Mouse (Mus musculus): ENCODE data around the gene Trim41. TPM values are rescaled to one million over a fixed set of nuclear protein-coding genes. Genes with fewer than 3 reads are reported as not detected.

Trim41 gene
- total RNA-seq, 2 experiments from 2014 or later: 58.3 to 59.6 TPM

DNA sequence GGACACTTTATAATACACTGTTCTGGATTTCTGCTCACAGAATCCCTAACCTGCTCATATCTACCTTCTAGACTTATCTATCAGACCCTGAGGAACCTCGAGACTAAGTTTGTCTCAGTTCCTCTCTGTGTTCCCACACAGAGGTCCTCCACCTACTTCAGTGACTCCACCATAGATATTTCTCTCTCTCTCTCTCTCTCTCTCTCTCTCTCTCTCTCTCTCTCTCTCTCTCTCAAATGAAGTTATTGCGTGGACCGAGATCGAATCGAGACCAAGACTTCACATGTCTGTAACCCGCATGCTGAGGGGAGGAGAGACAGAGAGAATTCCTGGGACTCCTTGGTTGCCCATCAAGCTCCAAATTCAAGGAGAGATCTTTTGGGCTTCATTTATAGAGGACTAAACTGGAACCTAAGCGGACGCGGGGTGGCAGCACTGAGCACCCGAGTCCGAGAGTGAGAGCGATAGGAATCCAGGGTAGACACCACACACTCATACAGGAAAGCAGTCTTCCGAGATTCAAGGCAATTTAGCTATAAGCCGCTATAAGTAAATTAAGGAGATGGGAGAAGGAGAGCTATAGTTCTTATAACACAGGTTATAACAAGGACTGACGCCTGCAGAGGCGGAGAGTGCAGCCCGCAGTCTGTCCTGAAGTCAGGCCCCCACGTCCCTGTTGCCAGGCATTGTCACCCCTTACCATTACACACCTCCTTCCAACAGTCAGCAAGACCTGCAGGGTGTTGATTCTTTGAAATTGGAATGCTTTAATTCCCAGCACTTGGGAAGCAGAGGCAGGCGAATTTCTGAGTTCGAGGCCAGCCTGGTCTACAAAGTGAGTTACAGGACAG, 27.0 kb downstream of the Trim41 start:
- peak; percentile 79 for DNase-seq

DNA sequence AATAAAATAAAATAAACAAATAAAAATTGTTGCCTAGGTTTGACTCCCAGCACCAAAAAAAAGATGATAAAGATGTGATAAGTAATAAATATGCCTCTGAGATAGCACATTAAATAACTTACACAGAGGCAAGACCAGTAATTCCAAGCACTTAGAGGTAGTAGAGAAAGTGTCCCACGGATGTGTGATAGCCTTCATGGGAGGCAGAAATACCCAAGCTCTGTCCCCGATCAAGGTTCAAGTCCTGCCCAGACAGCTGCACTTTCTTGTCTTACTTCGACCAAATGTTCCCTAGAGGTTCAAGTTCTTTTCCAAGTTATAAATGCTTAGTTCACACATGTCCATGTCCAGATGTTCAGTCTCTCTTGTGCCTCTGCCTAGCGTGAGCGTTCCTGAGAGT, 27.9 kb downstream of the Trim41 start:
- no peak for DNase-seq

DNA sequence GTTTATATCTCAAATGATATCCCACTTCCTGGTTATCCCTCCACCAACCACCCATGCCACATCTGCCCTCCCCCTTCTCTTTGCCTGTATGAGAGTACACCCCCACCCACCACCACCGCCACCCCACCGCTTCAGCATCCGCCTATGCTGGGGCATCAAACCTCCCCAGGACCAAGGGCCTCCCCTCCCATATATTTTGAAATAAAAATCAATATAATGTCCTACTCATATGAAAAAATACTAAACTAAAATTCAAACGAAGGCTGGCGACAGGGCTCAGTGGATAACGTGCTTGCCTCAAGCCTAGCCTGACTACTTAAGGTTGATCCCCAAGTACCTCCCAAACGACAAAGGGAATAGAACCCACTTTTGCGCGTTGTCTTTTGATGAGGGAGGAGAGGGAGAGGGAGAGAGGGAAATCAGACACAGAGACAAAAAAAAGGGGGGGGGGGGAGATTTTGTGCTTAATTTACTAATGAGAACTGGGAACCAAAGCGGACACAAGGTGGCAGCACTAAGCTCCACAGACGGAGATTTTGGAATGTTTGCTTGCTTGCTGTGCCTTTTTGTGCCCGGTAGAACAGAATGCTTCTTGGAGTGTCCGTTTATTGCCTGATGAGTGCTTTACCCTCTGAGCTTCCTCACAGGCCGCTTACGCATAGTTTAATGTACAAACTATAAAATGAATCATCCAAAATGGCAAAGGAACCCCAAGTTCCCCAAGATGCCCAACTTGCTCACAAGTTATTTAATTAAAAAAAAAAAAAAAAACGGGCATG, 28.7 kb downstream of the Trim41 start:
- peak; percentile 58 to 60 for DNase-seq

DNA sequence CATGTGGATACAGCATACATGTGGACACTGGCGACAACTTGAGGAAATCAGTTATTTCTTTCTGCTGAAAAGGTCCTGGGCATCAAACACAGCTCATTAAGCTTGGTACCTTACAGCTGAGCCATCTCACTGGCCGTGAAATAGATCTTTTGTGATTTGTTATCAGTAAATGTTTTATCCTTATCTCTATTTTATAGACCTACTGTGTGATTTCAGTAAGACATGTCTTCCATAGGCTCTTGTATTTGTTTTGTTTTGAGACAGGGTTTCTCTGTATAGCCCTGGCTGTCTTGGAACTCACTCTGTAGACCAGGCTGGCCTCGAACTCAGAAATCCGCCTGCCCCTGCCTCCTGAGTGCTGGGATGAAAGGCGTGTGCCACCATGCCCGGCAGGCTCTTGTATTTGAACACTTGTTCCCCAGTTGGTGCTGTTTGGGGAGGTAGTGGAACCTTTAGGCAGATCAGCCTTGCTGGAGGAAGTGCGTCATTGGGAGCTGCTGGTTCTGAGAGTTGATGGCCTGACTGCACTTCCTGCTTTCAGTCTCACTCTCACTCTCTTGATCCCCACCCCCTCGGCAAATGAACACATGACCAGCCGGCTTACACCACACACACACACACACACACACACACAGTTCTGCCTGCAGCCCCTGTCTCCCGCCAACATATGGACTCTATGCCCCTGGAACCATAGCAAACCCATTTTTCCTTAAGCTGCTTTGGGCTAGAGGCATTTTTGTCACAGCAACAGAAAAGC, 29.5 kb downstream of the Trim41 start:
- DNase-seq: no peak

DNA sequence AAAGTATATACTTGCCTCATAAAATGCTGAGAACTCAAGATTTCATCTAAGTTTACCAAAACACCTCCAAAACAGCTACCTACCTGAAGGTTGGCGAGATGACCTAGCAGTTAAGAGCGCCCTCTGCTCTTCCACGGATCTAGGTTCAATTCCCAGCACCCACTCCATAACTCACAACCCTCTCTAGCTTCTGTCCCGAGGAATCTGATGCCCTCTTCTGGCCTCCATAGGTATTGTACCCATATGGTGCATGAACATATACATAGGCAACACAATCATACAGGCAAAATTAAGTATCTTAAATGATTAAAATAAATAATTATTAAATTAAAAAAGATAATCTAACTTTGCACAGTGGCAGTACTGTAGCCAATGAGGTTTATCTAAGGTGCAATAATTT, 34.9 kb downstream of the Trim41 start:
- DNase-seq: no peak

DNA sequence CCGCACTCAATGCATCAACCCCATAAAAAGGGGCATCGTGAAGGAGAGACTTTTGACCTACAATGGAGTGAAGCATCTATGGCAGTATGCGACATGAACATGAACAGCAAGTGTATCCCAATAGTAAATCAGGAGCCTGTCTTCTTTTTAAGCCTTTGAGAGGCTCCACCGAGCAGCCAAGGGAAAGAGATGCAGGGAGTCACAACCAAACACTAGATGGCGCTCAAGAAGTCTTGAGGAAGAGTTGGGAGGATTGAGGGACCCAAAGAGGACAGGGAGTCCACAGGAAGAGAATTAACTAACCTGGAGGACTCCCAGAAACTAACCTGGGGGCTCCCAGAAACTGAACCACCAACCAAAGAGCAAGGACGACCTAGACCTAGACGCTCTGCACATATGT, 37.7 kb downstream of the Trim41 start:
- DNase-seq: no peak

DNA sequence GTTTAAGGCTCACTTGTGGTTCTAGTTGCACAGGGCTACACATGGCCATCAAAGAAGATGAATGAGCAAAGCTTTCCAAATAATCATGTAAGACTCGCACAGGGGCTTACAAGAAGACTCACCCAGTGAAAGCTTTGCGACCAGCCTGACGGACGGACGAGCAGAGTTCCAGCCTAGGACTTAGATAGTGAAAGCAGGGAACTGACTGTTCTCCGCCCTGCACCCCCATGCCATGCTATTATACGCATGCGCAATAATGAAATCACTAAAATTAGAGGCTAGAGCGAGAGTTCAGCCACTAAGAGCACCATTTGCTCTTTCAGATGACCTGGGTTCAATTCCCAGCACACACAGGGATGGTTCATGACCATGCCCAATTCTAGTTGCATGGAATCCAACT, 39.9 kb downstream of the Trim41 start:
- no peak for DNase-seq

DNA sequence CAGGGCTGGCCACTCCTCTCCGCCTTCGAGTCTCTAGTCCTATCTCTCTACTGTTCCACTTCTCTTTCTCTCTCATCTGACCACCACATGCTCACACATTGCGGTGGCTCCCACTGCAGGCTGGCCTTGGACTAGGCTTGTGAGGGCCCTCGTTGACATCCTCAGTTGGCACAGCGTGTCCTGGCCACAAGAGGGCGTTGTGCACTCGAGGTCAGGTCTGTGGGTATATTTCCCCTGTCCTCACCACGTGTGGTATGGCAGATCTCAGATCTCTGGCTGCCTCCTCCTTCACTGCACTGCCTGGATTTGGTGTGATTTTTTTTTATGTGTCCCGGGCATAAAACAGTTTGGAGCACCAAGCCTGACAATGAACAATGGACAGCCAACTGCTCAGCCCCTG, 40.5 kb downstream of the Trim41 start:
- no peak for DNase-seq

DNA sequence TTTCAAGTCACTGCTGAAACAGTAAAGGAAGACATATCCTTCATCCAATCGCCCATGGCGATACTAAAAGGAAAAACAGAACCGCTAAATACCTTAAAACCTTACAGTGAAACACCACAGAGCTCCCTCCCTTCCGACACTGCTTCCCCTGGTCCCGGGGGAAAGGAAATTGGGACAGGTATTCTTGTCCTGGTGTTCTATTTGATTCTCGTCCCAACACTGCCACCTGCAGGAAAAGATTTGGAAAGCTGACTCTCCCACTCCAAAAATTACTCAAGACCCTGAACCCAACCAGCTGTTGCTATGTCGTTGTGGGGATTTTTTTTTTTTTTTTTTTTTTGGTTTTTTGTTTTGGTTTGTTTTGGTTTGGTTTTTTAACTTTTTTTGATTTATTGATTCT, 41.7 kb downstream of the Trim41 start:
- DNase-seq: peak in 1 of 2 experiments; percentile 53

DNA sequence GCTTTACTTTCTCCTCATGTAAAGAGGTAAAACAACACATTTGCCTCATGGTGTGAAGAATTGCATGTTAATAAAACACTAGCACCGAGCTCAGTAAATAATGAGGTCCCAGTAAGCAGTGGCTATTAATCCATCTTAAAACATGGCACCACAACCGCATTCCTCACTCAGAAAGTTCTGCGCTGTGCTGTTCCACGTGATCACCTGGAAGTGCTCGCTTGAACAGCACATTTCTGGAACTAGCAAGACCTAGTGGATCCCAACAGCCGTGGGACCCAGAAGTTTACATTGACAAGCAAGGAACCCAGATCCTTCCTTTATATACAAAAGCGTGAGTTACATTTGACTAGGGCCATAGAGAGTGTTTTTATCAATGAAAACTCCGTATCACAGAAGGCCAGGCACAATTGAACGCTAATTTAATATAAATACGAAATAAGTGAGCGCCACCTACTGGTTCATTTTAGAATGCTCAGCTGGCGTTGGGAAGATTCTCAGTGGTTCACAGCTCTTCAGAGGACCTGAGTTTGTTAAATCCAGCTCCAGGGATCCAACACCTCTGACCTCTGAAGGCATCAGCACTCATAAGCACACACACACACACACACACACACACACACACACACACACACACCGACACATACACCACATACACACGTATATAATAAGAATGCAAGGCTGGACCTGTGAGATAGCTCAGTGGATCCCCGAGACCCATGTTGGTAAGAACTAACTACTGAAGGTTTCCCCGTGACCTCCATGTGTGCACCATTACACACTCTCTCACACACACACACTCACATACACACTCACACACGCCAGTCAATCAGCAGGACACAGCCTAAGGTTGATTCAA, 42.5 kb downstream of the Trim41 start:
- DNase-seq: no peak

DNA sequence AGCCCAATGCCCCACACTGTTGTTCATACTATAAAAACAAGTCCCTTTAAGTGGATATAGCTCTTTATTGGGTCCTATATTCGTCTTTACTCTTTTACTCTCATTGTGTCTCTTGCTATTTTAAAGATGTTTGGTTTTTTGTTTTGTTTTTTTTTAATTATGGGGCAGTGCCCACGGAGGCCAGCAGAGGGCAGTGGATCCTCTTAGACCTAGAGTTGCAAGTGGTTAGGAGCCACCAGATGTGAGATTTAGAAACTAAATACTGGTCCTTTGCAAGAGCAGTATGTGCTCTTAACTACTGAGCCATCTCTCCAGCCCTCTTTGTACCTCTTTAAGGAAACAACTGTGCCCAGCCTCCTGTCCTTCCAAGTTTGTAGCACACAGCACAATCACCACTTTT, 45.5 kb downstream of the Trim41 start:
- no peak for DNase-seq

DNA sequence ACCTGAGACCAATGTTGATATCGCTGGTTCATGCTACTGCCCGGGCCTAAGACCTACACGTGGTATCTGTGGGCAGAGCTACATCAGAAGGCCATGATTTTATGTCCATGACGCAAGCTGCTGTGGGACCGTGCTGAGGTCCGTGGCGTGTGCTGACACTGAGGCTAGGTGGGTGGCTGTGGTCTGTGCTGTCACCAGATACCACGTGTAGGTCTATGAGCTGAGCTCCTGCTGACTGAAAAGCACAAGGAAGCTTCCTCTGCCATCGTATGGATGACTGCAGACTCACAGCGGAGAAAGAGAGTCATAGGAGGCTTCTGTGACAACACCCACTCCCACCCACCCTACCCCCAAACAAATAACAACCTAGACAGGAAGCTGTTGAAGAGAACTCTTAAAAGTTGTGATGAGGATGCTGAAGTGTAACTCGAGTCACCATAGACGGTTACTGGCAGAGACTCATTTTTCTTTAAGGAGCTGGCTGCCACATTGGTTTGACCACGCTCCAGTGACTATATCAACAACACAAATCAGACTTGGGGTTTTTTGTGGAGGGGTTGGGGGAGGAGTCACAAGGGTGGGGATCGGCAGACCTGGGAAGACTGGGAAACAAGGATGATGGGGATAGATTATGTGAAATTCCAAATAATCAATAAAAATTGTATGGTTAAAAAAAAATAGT, 49.8 kb downstream of the Trim41 start:
- DNase-seq: no peak

DNA sequence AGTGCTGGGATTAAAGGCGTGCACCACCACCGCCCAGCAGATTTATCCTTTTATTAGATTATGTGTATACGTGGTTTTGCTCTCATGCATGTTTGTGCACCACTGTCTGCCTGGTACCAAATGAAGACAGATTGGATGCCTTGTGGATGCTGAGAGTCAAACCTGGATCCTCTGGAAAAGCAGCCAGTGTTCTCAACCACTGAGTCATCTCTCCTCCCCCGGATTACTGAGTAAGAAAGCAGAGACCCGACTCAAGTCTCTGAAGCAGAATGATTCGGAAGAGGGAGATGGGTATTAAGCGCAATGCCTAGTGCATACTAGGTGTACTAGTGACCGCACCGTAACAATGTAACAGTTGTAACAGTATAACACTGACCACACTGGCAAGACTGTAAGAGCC, 53.0 kb downstream of the Trim41 start:
- DNase-seq: no peak

DNA sequence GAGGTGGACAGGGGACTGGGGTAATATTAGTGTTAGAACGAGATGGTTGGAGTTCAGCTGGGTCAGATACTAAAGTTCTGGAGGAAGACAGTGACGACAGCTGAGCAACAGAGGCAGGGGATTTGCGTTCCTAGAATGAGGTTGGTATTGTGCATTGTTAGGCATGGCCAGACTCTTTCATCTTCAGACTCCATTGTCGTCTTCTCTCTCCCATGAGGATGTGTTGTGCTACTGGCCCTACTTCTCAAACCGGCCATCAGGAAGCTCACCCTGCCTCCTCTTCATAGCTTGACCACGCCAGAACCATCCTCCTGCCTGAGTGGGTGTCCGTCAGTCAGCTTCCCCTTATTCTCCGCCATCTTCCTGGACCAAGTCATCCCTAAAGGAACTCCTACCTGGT, 58.1 kb downstream of the Trim41 start:
- no peak for DNase-seq

Other genes with a start within 250 kb of the Trim41 start
- gene Rack1, start 17.0 kb downstream of the Trim41 start, total RNA-seq (2021): 100 to 1,000 TPM; 241 to 254 TPM
- gene Trim7, start 8.8 kb upstream of the Trim41 start, total RNA-seq (2021): 1 to 10 TPM; 1.6 to 2.5 TPM
- 1 to 10 TPM in 1 of 2 experiments, under 1 TPM in 1; 0.40 to 1.3 TPM for gene Gm12184, start 9.3 kb upstream of the Trim41 start, total RNA-seq (2021)
- gene Irgm1, start 54.3 kb upstream of the Trim41 start, total RNA-seq (2021): 1 to 10 TPM; 3.2 to 4.3 TPM
- gene Gm5431, start 84.9 kb upstream of the Trim41 start, total RNA-seq (2021): under 1 TPM in 1 of 2 experiments, not detected in 1; 0.23 TPM
- gene Psme2b, start 128.8 kb upstream of the Trim41 start, total RNA-seq (2021): 1 to 10 TPM in 1 of 2 experiments, under 1 TPM in 1; 0.66 to 1.5 TPM
- not detected for gene Olfr56, start 161.5 kb upstream of the Trim41 start, total RNA-seq (2021)
- gene 9930111J21Rik1, start 162.0 kb upstream of the Trim41 start, total RNA-seq (2021): under 1 TPM; 0.55 to 0.76 TPM
- under 1 TPM; 0.20 to 0.38 TPM for gene Gm12185, start 174.9 kb upstream of the Trim41 start, total RNA-seq (2021)
- gene Tgtp1, start 176.8 kb upstream of the Trim41 start, total RNA-seq (2021): 1 to 10 TPM in 1 of 2 experiments, not detected in 1; 1.2 TPM
- gene 9930111J21Rik2, start 233.9 kb upstream of the Trim41 start, total RNA-seq (2021): 1 to 10 TPM; 1.2 to 1.7 TPM
- gene Tgtp2, start 246.9 kb upstream of the Trim41 start, total RNA-seq (2021): under 1 TPM in 1 of 2 experiments, not detected in 1; 0.87 TPM